Mouse (Mus musculus) ES-Bruce4 (cell line): ENCODE results near the gene Ajm1. TPM values are rescaled to one million over a fixed set of nuclear protein-coding genes. Genes with fewer than 3 reads are reported as not detected.

Source experiments
- H3K27ac ChIP-seq: 2 replicates; pipeline ENCODE4 v1.5.1; 2012; ENCODE audit warnings: low read length, inconsistent platforms; ENCODE audit not compliant: insufficient read depth
- H3K27me3 ChIP-seq: 2 replicates; pipeline ENCODE4 v1.6.1; 2012; ENCODE audit warnings: mild to moderate bottlenecking, low read length, inconsistent platforms; ENCODE audit not compliant: control insufficient read depth, poor library complexity, insufficient read depth, severe bottlenecking
- H3K36me3 ChIP-seq: 2 replicates; pipeline ENCODE4 v1.6.1; 2012; ENCODE audit warnings: inconsistent platforms, mild to moderate bottlenecking, low read length, moderate library complexity; ENCODE audit not compliant: control insufficient read depth, poor library complexity, insufficient read depth, severe bottlenecking
- H3K4me1 ChIP-seq: one replicate; pipeline ENCODE4 v1.8.1; 2011; ENCODE audit warnings: low read length; ENCODE audit not compliant: control insufficient read depth, insufficient read depth
- H3K4me3 ChIP-seq: 2 replicates; pipeline ENCODE4 v1.5.1; 2011; ENCODE audit warnings: low read depth, mild to moderate bottlenecking, low read length
- H3K9ac ChIP-seq: 2 replicates; pipeline ENCODE4 v1.6.1; 2012; ENCODE audit warnings: low read depth, mild to moderate bottlenecking, inconsistent platforms; ENCODE audit not compliant: poor library complexity, severe bottlenecking
- H3K9me3 ChIP-seq: replicated peaks from 2 replicates; pipeline ENCODE4 v1.6.1; 2012; ENCODE audit warnings: mild to moderate bottlenecking, low read length, inconsistent platforms; ENCODE audit not compliant: control insufficient read depth, poor library complexity, insufficient read depth, severe bottlenecking
- CTCF ChIP-seq: IDR thresholded peaks from one replicate; pipeline ENCODE4 v1.8.1; 2011; ENCODE audit warnings: low read depth, low read length
- EP300 ChIP-seq: IDR thresholded peaks from 2 replicates; pipeline ENCODE4 v1.6.1; 2011; ENCODE audit warnings: low read depth, low read length; ENCODE audit not compliant: insufficient read depth
- POLR2A ChIP-seq: IDR thresholded peaks from one replicate; pipeline ENCODE4 v1.8.1; 2011; ENCODE audit warnings: low read length; ENCODE audit not compliant: insufficient read depth
- polyA plus RNA-seq: library from polyadenylated mRNA; stranded (reverse); fragments of >200 nt; gene quantifications from 2 replicates; pipeline ENCODE4 v1.2.4, GENCODE M21; 2011; ENCODE audit warnings: low read depth; ENCODE audit not compliant: missing spikeins, insufficient read depth, insufficient read length

The Ajm1 gene
- polyA plus RNA-seq, 1 experiment, result 0.70 TPM

GRCm38 (mm10) chr2:25576965-25577891 lies 4.3 kb downstream of the Ajm1 start:
- Histone ChIP-seq H3K27me3 (peaks cover 5% of the 10 kb centered on the region; the same call in 1 of the 2 replicates), H3K36me3 (no peaks in the 10 kb centered on the region), H3K4me3 (peak overlapping the region; percentile 1), H3K9me3 (no peaks in the 10 kb centered on the region), H3K27ac (no peak overlapping the region), H3K9ac (no peak overlapping the region), H3K4me1 (peaks cover 2% of the 10 kb centered on the region)
- TF ChIP-seq CTCF, result no peak
- TF ChIP-seq EP300, result no peak
- no peak for TF ChIP-seq POLR2A

- Histone ChIP-seq H3K4me3 (no peak overlapping the region), H3K27ac (no peak overlapping the region), H3K9me3 (no peaks in the 10 kb centered on the region), H3K27me3 (peaks cover 5% of the 10 kb centered on the region; the same call in 1 of the 2 replicates), H3K36me3 (no peaks in the 10 kb centered on the region), H3K4me1 (peaks cover 2% of the 10 kb centered on the region), H3K9ac (0 out of 2 replicates have a peak overlapping the region, but pooled peaks have one; percentile 64)
- TF ChIP-seq POLR2A, result no peak
- TF ChIP-seq CTCF, result no peak
- no peak for TF ChIP-seq EP300
Measured at GRCm38 (mm10) chr2:25576028-25576850, 5.3 kb downstream of the Ajm1 start.

- H3K27ac ChIP-seq, result no peak overlapping the region
- no peaks in the 10 kb centered on the region for H3K9me3 ChIP-seq
- H3K4me3 ChIP-seq, result peak overlapping the region; percentile 35
- TF ChIP-seq CTCF (no peak), EP300 (no peak), POLR2A (no peak)
- peaks cover 2% of the 10 kb centered on the region for H3K4me1 ChIP-seq
- H3K27me3 ChIP-seq, result peaks cover 5% of the 10 kb centered on the region; the same call in 1 of the 2 replicates
- H3K9ac ChIP-seq, result peak overlapping the region; percentile 64
- no peaks in the 10 kb centered on the region for H3K36me3 ChIP-seq
Measured at GRCm38 (mm10) chr2:25575432-25576027, 6.0 kb downstream of the Ajm1 start.

GRCm38 (mm10) chr2:25574579-25575431 lies 6.8 kb downstream of the Ajm1 start, which contains the start of the genes Mamdc4 and Phpt1:
TSS of gene Mamdc4 (minus strand) at chr2:25574845.
TSS of gene Phpt1 (minus strand) at chr2:25575224.
- Histone ChIP-seq H3K27ac (peak within 1 kb of the TSS; percentile 45), H3K27me3 (peaks cover 5% of the 10 kb centered on the region; the same call in 1 of the 2 replicates), H3K4me3 (peak within 1 kb of the TSS; percentile 85), H3K36me3 (no peaks in the 10 kb centered on the region), H3K9me3 (no peaks in the 10 kb centered on the region), H3K4me1 (peaks cover 2% of the 10 kb centered on the region), H3K9ac (peak within 1 kb of the TSS; percentile 64)
- TF ChIP-seq POLR2A (peak; percentile 16), EP300 (no peak), CTCF (no peak)

GRCm38 (mm10) chr2:25574136-25574535 lies 7.4 kb downstream of the Ajm1 start:
- H3K36me3 ChIP-seq, result no peaks in the 10 kb centered on the region
- H3K27ac ChIP-seq, result no peak overlapping the region
- H3K4me3 ChIP-seq, result peak overlapping the region; percentile 85
- H3K9ac ChIP-seq, result peak overlapping the region; percentile 64
- TF ChIP-seq EP300 (no peak), POLR2A (no peak), CTCF (no peak)
- no peaks in the 10 kb centered on the region for H3K9me3 ChIP-seq
- peaks cover 2% of the 10 kb centered on the region for H3K4me1 ChIP-seq
- peaks cover 5% of the 10 kb centered on the region; the same call in 1 of the 2 replicates for H3K27me3 ChIP-seq
